ENCODE assay signal across 12 mouse cellular contexts in the genomic region with DNA sequence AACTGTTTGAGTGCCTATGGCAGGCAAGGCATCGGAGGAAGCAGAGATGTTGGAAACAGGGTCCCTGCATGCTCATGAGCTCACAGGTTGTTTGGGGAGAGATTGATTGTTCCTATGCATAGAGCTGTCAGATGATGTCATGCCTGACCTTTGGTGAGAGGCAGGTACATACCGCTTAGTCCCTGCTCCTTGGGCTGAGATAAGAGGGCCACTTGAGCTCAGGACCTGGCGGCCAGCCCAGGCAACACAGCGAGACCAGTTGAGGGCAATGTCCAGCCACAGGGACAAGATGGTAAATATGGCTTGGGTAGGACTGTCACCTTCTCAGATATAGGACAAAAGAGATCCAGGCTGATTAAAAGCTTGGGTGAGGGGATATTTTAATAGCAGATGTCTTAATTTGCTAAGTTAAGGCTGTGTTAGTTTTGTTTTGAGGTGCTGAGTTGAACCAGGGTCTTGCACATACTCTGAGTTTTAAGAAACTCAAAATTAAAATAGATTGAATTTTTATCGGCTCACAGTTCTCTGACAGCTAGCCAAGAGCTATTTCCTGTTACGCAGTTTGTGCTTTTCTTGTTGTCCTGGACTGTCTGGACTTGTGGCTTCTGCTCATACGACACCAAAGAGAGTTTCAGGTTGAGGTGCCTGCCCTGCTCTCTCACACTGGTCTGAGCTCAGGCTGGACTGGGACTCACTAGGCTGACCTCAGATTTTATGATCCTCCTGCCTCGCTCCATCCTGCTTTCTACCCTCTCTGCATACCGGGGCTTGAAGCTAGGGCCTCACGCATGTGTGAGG. TPM values are rescaled to one million over a fixed set of nuclear protein-coding genes. Genes with fewer than 3 reads are reported as not detected.
DNase-seq lines count a peak whose midpoint lies in the region; ATAC-seq and TF ChIP-seq lines count a peak whose summit lies in the region.
"Had no signal": no experiment of that assay in that cellular context is flagged by ENCODE, and none has a peak within 500 bp of the region (broad histone marks: within the 10 kb centered on the region; RNA-seq: fewer than 3 reads in every experiment).

No protein-coding gene starts in this region.

- TF ChIP-seq CTCF in liver, embryonic 14.5 days (IDR thresholded peaks at IDR 0.05; ENCODE audit: low read depth) = 0 out of 2 replicates have a peak, but pooled peaks have one; percentile 4
- no peak for TF ChIP-seq CTCF in small intestine, adult 2 months (IDR thresholded peaks at IDR 0.05; ENCODE audit: extremely low read depth, insufficient read length, insufficient replicate concordance, low read depth, low read length)

- no peak for DNase-seq in liver, embryonic 14.5 days (ENCODE audit: low read depth in 3 of 3, low spot score in 3 of 3)
- DNase-seq in heart, adult 9 months (ENCODE audit: low spot score in 2 of 2) = peak; percentile 50 to 56
- no peak for DNase-seq in thymus, postnatal 4 days
- no peak for DNase-seq in right cerebral cortex, postnatal 10 days (ENCODE audit: low spot score in 2 of 2)
- no peak for DNase-seq in urinary bladder, postnatal 10 days (ENCODE audit: low spot score)
- DNase-seq: adrenal gland, adult 2 months had no signal

- no peaks in the 10 kb centered on the region for H3K27me3 ChIP-seq in liver, embryonic 14.5 days (ENCODE audit: control insufficient read depth, insufficient read depth, low read length)
- H3K27me3 ChIP-seq in liver, embryonic 12.5 days (replicated peaks) = no peaks in the 10 kb centered on the region
- H3K27me3 ChIP-seq in intestine, embryonic 15.5 days (replicated peaks) = no peaks in the 10 kb centered on the region
- H3K27me3 ChIP-seq in small intestine, adult 2 months (ENCODE audit: control insufficient read depth, insufficient read depth, low read length) = no peaks in the 10 kb centered on the region
- H3K27me3 ChIP-seq: forebrain, embryonic 13.5 days; hindbrain, embryonic 15.5 days; midbrain, embryonic 15.5 days had no signal

- ATAC-seq in liver, embryonic 14.5 days (ENCODE audit: insufficient read depth) = no peak
- no peak for ATAC-seq in liver, embryonic 12.5 days
- ATAC-seq in intestine, embryonic 15.5 days = peak; percentile 70
- ATAC-seq: forebrain, embryonic 13.5 days; midbrain, embryonic 15.5 days had no signal

- H3K9ac ChIP-seq in liver, embryonic 14.5 days (replicated peaks) = no peak overlapping the region
- no peak overlapping the region for H3K9ac ChIP-seq in liver, embryonic 12.5 days
- H3K9ac ChIP-seq in intestine, embryonic 15.5 days = no peak overlapping the region
- H3K9ac ChIP-seq: forebrain, embryonic 13.5 days; hindbrain, embryonic 15.5 days; midbrain, embryonic 15.5 days had no signal

- H3K9me3 ChIP-seq in liver, embryonic 14.5 days (ENCODE audit: control insufficient read depth, low read length) = no peaks in the 10 kb centered on the region
- 0 out of 2 replicates have a peak, but pooled peaks cover 5% of the 10 kb centered on the region for H3K9me3 ChIP-seq in liver, embryonic 12.5 days (replicated peaks)
- H3K9me3 ChIP-seq in intestine, embryonic 15.5 days = no peaks in the 10 kb centered on the region
- H3K9me3 ChIP-seq: forebrain, embryonic 13.5 days; hindbrain, embryonic 15.5 days; midbrain, embryonic 15.5 days had no signal

- TF ChIP-seq EP300 in liver, embryonic 14.5 days (IDR thresholded peaks at IDR 0.05; ENCODE audit: low read depth) = no peak

- peaks cover 28% of the 10 kb centered on the region for H3K36me3 ChIP-seq in liver, embryonic 14.5 days (replicated peaks; ENCODE audit: control insufficient read depth, insufficient read depth, low read depth)
- H3K36me3 ChIP-seq in liver, embryonic 12.5 days = peaks cover 83% of the 10 kb centered on the region
- H3K36me3 ChIP-seq in intestine, embryonic 15.5 days = peaks cover 12% of the 10 kb centered on the region
- peaks cover 36% of the 10 kb centered on the region for H3K36me3 ChIP-seq in small intestine, adult 2 months (ENCODE audit: control insufficient read depth, insufficient read depth, low read length)

- peaks cover 0 to 2% of the 10 kb centered on the region in 2 experiments; a peak in 1 of 4 replicates for H3K4me1 ChIP-seq in liver, embryonic 14.5 days (replicated peaks; ENCODE audit: control insufficient read depth in 2 of 2, insufficient read depth in 2 of 2, low read length in 1 of 2)
- H3K4me1 ChIP-seq in liver, embryonic 12.5 days = peaks cover 5% of the 10 kb centered on the region; the same call in 1 of the 2 replicates
- no peaks in the 10 kb centered on the region for H3K4me1 ChIP-seq in intestine, embryonic 15.5 days (replicated peaks)
- peaks cover 10% of the 10 kb centered on the region; the same call in 1 of the 2 replicates for H3K4me1 ChIP-seq in small intestine, adult 2 months (ENCODE audit: control insufficient read depth, insufficient read depth, insufficient read length, low read length)
- H3K4me1 ChIP-seq: forebrain, embryonic 13.5 days; hindbrain, embryonic 15.5 days; midbrain, embryonic 15.5 days had no signal

- 79% methylated on average over 10 of the region's 10 CpGs for WGBS in liver, embryonic 14.5 days (ENCODE audit: insufficient replicate concordance)
- 80% methylated on average over 10 of the region's 10 CpGs for WGBS in liver, embryonic 12.5 days (ENCODE audit: insufficient replicate concordance)
- 83% methylated on average over 10 of the region's 10 CpGs for WGBS in intestine, embryonic 15.5 days
- WGBS in small intestine, adult 2 months = 53% methylated on average over 10 of the region's 10 CpGs

- no peak overlapping the region for H3K4me2 ChIP-seq in liver, embryonic 14.5 days (ENCODE audit: low read depth)
- no peak overlapping the region for H3K4me2 ChIP-seq in liver, embryonic 12.5 days
- H3K4me2 ChIP-seq in intestine, embryonic 15.5 days (replicated peaks) = no peak overlapping the region
- H3K4me2 ChIP-seq: forebrain, embryonic 13.5 days; hindbrain, embryonic 15.5 days; midbrain, embryonic 15.5 days had no signal

- H3K27ac ChIP-seq in liver, embryonic 14.5 days = no peak overlapping the region
- H3K27ac ChIP-seq in liver, embryonic 12.5 days = no peak overlapping the region
- no peak overlapping the region for H3K27ac ChIP-seq in intestine, embryonic 15.5 days
- peak overlapping the region; percentile 85 for H3K27ac ChIP-seq in small intestine, adult 2 months (ENCODE audit: insufficient read depth, low read depth, low read length)
- H3K27ac ChIP-seq: forebrain, embryonic 13.5 days; hindbrain, embryonic 15.5 days; midbrain, embryonic 15.5 days had no signal

- TF ChIP-seq POLR2A in small intestine, adult 2 months (IDR thresholded peaks at IDR 0.05; ENCODE audit: low read depth, low read length) = no peak

- H3K4me3 ChIP-seq in liver, embryonic 14.5 days (ENCODE audit: insufficient read depth in 1 of 2, low read depth in 2 of 2, low read length in 2 of 2) = no peak overlapping the region
- H3K4me3 ChIP-seq in liver, embryonic 12.5 days = no peak overlapping the region
- H3K4me3 ChIP-seq in intestine, embryonic 15.5 days (replicated peaks) = no peak overlapping the region
- no peak overlapping the region for H3K4me3 ChIP-seq in small intestine, adult 2 months (ENCODE audit: low read depth, low read length)
- H3K4me3 ChIP-seq: forebrain, embryonic 13.5 days; hindbrain, embryonic 15.5 days; midbrain, embryonic 15.5 days had no signal

RNA-seq across cellular contexts. Expression of gene Crebrf, which starts 15.4 kb away (rescaled TPM):
- polyA plus RNA-seq in liver, embryonic 14.5 days (2012; rRNA removed) = 1.2 and 1.3 TPM in 2 replicates
- polyA plus RNA-seq in liver, embryonic 14.5 days (2014; fragmentation: Nextera tagmentation; extraction: Ambion mirVana) = 2.8 and 3.2 TPM in 2 replicates
- polyA plus RNA-seq in liver, embryonic 12.5 days (2016; fragmentation: Nextera tagmentation; extraction: Ambion mirVana) = 1.7 and 2.1 TPM in 2 replicates
- 8.3 and 8.8 TPM in 2 replicates for polyA plus RNA-seq in intestine, embryonic 15.5 days (2015; fragmentation: Nextera tagmentation; extraction: Ambion mirVana)
- polyA plus RNA-seq in small intestine, adult 2 months (2012; rRNA removed) = 0.58 and 2.8 TPM in 2 replicates

RNA-seq across cellular contexts. Expression of gene Atp6v0e, which starts 37.0 kb away (rescaled TPM):
- polyA plus RNA-seq in liver, embryonic 14.5 days (2012; rRNA removed) = 99.3 and 118 TPM in 2 replicates
- 204 and 209 TPM in 2 replicates for polyA plus RNA-seq in liver, embryonic 14.5 days (2014; fragmentation: Nextera tagmentation; extraction: Ambion mirVana)
- polyA plus RNA-seq in liver, embryonic 12.5 days (2016; fragmentation: Nextera tagmentation; extraction: Ambion mirVana) = 177 and 179 TPM in 2 replicates
- 259 and 286 TPM in 2 replicates for polyA plus RNA-seq in intestine, embryonic 15.5 days (2015; fragmentation: Nextera tagmentation; extraction: Ambion mirVana)
- polyA plus RNA-seq in small intestine, adult 2 months (2012; rRNA removed) = 84.0 and 119 TPM in 2 replicates

Comparison
In these comparisons a context has a peak if more than half of its experiments do, and no peak if none do; other contexts are left out.
1. DNase-seq: peak in heart, adult 9 months (2 of 2); none in liver, embryonic 14.5 days (0 of 3), thymus, postnatal 4 days (single experiment), right cerebral cortex, postnatal 10 days (0 of 2) and urinary bladder, postnatal 10 days (single experiment).